Mouse (Mus musculus) C2C12 (cell line): Measurements from ENCODE around the gene Nectin2.

Source experiments
- CEBPB ChIP-seq: IDR thresholded peaks from one replicate; pipeline ENCODE4 v1.6.1; 2011; ENCODE audit warnings: low read depth, mild to moderate bottlenecking, control low read depth, moderate library complexity
- CTCF ChIP-seq: IDR thresholded peaks from one replicate; pipeline ENCODE4 v1.5.1; 2011; ENCODE audit not compliant: control insufficient read depth, insufficient read depth, insufficient read length
- FOSL1 ChIP-seq: IDR thresholded peaks from one replicate; pipeline ENCODE4 v1.8.0; 2011; ENCODE audit warnings: mild to moderate bottlenecking, low read length; ENCODE audit not compliant: poor library complexity, insufficient read depth, severe bottlenecking
- MAX ChIP-seq: IDR thresholded peaks from one replicate; pipeline ENCODE4 v1.6.1; 2011; ENCODE audit warnings: mild to moderate bottlenecking, control low read depth
- MYOD1 ChIP-seq: IDR thresholded peaks from one replicate; pipeline ENCODE4 v1.6.1; 2011; ENCODE audit warnings: low read depth; ENCODE audit not compliant: control insufficient read depth, insufficient read length
- MYOG ChIP-seq: IDR thresholded peaks from one replicate; pipeline ENCODE4 v1.6.1; 2011; ENCODE audit not compliant: control insufficient read depth, insufficient read length; ENCODE audit errors: extremely low read depth
- USF1 ChIP-seq: IDR thresholded peaks from one replicate; pipeline ENCODE4 v1.6.1; 2011; ENCODE audit warnings: low read depth, mild to moderate bottlenecking, control low read depth, moderate library complexity

- TF ChIP-seq USF1 (no peak), CTCF (no peak), MYOD1 (no peak), MAX (no peak), MYOG (no peak), CEBPB (no peak), FOSL1 (no peak)
Observed at GRCm38 (mm10) chr7:19781741-19782140, 31.5 kb upstream of the Nectin2 start.
